Mouse (Mus musculus) liver, embryonic 14.5 days (tissue): ENCODE results near the gene Uckl1. TPM values are rescaled to one million over a fixed set of nuclear protein-coding genes. Genes with fewer than 3 reads are reported as not detected.

ENCODE experiments used
- ATAC-seq: fragments of 200-750 bp; cut with Nextera tagmentation; 2 replicates; pipeline ENCODE4 v1.8.0; 2017; ENCODE audit warnings: moderate number of reproducible peaks, mild to moderate bottlenecking, moderate library complexity; ENCODE audit not compliant: insufficient read depth
- DNase-seq, 3 experiments: peaks; one replicate each; pipeline ENCODE4 v3.0.0-alpha.2; 2012 to 2013; ENCODE audit warnings: low read depth in 3 of 3, low spot score in 3 of 3
- H3K27ac ChIP-seq: fragments of 300-500 bp; sonication (generic); 2 replicates; pipeline ENCODE4 v1.5.1; 2014; ENCODE audit warnings: moderate library complexity, mild to moderate bottlenecking, control low read depth, inconsistent platforms
- H3K27me3 ChIP-seq: fragments of 300-500 bp; sonication (generic); 2 replicates; pipeline ENCODE4 v1.6.1; 2014; ENCODE audit warnings: mild to moderate bottlenecking, low read length, moderate library complexity; ENCODE audit not compliant: control insufficient read depth, insufficient read depth
- H3K36me3 ChIP-seq: fragments of 300-500 bp; sonication (generic); replicated peaks from 2 replicates; pipeline ENCODE4 v1.6.1; 2014; ENCODE audit warnings: low read depth; ENCODE audit not compliant: control insufficient read depth, insufficient read depth
- H3K4me1 ChIP-seq, 2 experiments: fragments of 200-500 bp in 1 of 2; fragments of 300-500 bp in 1 of 2; sonication (generic) in 1 of 2; replicated peaks; 2 replicates each; pipeline ENCODE4 v1.6.1; 2012 to 2014; ENCODE audit warnings: antibody characterized with exemption in 1 of 2, inconsistent platforms in 1 of 2, low read length in 1 of 2; ENCODE audit not compliant: control insufficient read depth in 2 of 2, insufficient read depth in 2 of 2
- H3K4me2 ChIP-seq: fragments of 300-500 bp; sonication (generic); 2 replicates; pipeline ENCODE4 v1.6.1; 2014; ENCODE audit warnings: low read depth, mild to moderate bottlenecking, control low read depth, moderate library complexity
- H3K4me3 ChIP-seq, 2 experiments: fragments of 200-500 bp in 1 of 2; fragments of 300-500 bp in 1 of 2; sonication (generic) in 1 of 2; 2 replicates each; pipeline ENCODE4 v1.5.1; 2012 to 2014; ENCODE audit warnings: low read depth in 2 of 2, low read length in 2 of 2, mild to moderate bottlenecking in 2 of 2, control low read depth in 1 of 2, inconsistent platforms in 1 of 2, moderate library complexity in 1 of 2; ENCODE audit not compliant: insufficient read depth in 1 of 2
- H3K9ac ChIP-seq: fragments of 300-500 bp; sonication (generic); replicated peaks from 2 replicates; pipeline ENCODE4 v1.6.1; 2014; ENCODE audit warnings: mild to moderate bottlenecking, control low read depth, moderate library complexity
- H3K9me3 ChIP-seq: fragments of 300-500 bp; sonication (generic); 2 replicates; pipeline ENCODE4 v1.6.1; 2016; ENCODE audit warnings: low read length, mixed read lengths; ENCODE audit not compliant: control insufficient read depth
- CTCF ChIP-seq: IDR thresholded peaks from 2 replicates; pipeline ENCODE4 v1.5.1; 2016; ENCODE audit warnings: antibody characterized with exemption, low read depth, control low read depth
- EP300 ChIP-seq: IDR thresholded peaks from 2 replicates; pipeline ENCODE4 v1.6.1; 2016; ENCODE audit warnings: antibody characterized with exemption, low read depth
- WGBS: fragments of 180-500 bp; shearing (Covaris S2); extraction: QIAGEN DNeasy Blood & Tissue Kit; methylation state at CpG from one replicate; pipeline ENCODE4 v1.1.7; 2014; ENCODE audit not compliant: insufficient replicate concordance; 5-methylcytosine and 5-hydroxymethylcytosine counted together
- polyA plus RNA-seq, 2 experiments: library from polyadenylated mRNA; depleted of rRNA in 1 of 2; stranded (reverse) in 1 of 2; unstranded in 1 of 2; fragments of >200 nt; fragmentation: Nextera tagmentation in 1 of 2; extraction: Ambion mirVana in 1 of 2; gene quantifications; 2 replicates each; pipeline versions ENCODE4 v1.2.1 to v1.2.3; 2012 to 2014

Gene Uckl1
- polyA plus RNA-seq, 2 experiments: 18.7 to 33.3 TPM

DNA sequence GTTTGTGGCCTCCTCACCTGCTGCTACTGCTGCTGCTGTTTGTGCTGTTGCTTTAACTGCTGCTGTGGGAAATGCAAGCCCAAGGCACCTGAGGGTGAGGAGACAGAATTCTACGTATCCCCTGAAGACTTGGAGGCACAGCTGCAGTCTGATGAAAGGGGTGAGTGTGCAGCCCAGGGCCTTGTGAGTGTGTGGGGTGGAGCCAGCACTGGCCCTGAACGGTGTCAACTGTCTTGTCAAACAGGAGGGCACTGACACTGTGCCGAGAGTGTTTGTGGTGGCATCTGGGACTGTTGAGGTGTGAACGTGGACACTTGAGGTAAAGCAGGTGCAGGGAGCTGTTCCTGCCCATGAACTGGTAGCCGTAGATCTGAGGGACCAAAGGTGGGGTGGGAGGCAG lies 36.0 kb downstream of the Uckl1 start:
- Histone ChIP-seq H3K36me3 (peaks cover 56% of the 10 kb centered on the region), H3K4me1 (peaks cover 15 to 19% of the 10 kb centered on the region in 2 experiments), H3K9ac (no peak overlapping the region), H3K9me3 (no peaks in the 10 kb centered on the region), H3K4me3 (no peak overlapping the region), H3K4me2 (no peak overlapping the region), H3K27ac (no peak overlapping the region), H3K27me3 (no peaks in the 10 kb centered on the region)
- TF ChIP-seq EP300 (no peak), CTCF (no peak)
- WGBS: 83% methylated on average over 5 of the region's 5 CpGs
- DNase-seq (no peak), ATAC-seq (no peak)

DNA sequence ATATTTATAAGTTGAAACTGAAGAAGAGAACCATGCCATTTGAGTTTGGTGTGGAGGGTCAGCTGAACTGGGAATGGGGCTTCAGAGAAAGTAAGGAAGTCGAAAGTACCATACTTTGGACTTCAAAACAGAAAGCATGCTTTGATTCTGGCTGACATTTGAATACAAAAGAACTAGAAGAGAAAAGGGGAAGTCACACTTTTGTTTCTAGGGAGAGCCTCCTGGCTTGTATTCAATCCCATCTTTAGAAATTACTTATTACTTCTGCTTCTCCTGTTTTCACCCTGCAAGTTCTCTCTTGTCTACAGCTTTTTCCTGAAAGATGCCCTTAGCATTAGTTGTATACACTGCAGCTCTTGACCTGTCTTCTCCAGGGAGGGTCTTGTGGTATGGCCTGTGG lies 36.5 kb downstream of the Uckl1 start:
- Histone ChIP-seq H3K36me3 (peaks cover 56% of the 10 kb centered on the region), H3K4me2 (no peak overlapping the region), H3K4me1 (peaks cover 15 to 19% of the 10 kb centered on the region in 2 experiments), H3K9ac (no peak overlapping the region), H3K9me3 (no peaks in the 10 kb centered on the region), H3K4me3 (no peak overlapping the region), H3K27ac (no peak overlapping the region), H3K27me3 (no peaks in the 10 kb centered on the region)
- TF ChIP-seq EP300: no peak
- no peak for TF ChIP-seq CTCF
- no peak for DNase-seq
- no peak for ATAC-seq
- 56% methylated on average over 1 of the region's 1 CpGs for WGBS

DNA sequence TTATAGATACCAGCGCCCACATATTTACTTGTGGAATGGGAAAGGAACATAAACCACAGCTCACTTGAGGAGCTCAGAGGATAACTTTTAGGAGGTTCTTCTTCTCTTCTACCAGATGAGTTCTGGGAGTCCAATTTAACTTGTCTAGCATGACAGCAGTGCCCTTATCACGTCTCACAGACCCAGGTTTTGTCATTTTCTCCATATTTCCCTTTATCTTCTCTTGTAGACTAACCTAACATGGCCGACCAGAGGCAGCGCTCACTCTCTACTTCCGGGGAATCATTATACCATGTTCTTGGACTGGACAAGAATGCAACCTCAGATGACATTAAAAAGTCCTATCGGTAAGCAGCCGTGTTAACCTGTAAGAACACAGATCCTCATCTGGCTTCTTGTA lies 38.5 kb downstream of the Uckl1 start:
- ATAC-seq (peak; percentile 72; the same call in 1 of the 2 replicates), DNase-seq (peak; percentile 47 to 51 (median 49))
- TF ChIP-seq CTCF (no peak), EP300 (peak; percentile 48)
- no peaks in the 10 kb centered on the region for H3K27me3 ChIP-seq
- H3K9ac ChIP-seq: peak overlapping the region; percentile 18; the same call in 1 of the 2 replicates
- peak overlapping the region; percentile 71 for H3K27ac ChIP-seq
- peaks cover 44% of the 10 kb centered on the region for H3K36me3 ChIP-seq
- H3K4me2 ChIP-seq: peak overlapping the region; percentile 47
- peaks cover 15 to 19% of the 10 kb centered on the region in 2 experiments for H3K4me1 ChIP-seq
- WGBS: 33% methylated on average over 7 of the region's 7 CpGs
- H3K9me3 ChIP-seq: no peaks in the 10 kb centered on the region
- H3K4me3 ChIP-seq: no peak overlapping the region

DNA sequence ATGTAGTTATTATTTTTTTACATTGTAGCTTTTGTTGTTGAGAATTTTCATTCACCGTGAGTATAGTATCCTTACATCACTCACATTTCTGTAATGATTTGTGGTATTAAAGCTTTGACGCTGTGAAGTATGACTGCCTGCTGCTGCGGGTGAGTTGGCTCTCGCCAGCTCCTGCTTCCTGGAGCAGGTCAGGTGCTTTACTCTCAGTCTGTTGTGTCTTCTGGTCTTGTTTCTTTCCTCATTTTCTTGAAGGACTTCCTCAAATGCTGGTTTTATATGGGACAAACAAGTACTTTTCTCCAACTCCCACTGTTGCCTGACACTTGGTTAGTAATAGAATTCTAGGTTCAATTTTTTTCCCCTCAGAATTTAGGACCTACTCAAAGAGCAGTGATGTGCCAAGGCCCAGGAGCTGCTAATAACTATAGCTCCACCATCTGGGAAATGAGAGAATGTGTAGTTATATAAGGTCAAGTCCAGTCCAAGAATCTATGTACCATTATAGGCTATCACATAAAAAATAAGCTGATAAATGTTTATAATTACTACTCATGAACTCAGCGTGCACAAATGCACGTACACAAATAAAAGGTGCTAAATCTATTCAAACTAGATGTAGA lies 42.8 kb downstream of the Uckl1 start:
- DNase-seq (no peak), ATAC-seq (no peak)
- H3K9me3 ChIP-seq: no peaks in the 10 kb centered on the region
- H3K36me3 ChIP-seq: peaks cover 7% of the 10 kb centered on the region
- 79% methylated on average over 6 of the region's 6 CpGs for WGBS
- peaks cover 19 to 21% of the 10 kb centered on the region in 2 experiments for H3K4me1 ChIP-seq
- H3K4me2 ChIP-seq: no peak overlapping the region
- no peak overlapping the region for H3K4me3 ChIP-seq
- no peaks in the 10 kb centered on the region for H3K27me3 ChIP-seq
- no peak overlapping the region for H3K9ac ChIP-seq
- TF ChIP-seq CTCF (no peak), EP300 (no peak)
- no peak overlapping the region for H3K27ac ChIP-seq

GRCm38 (mm10) chr2:181537444-181538047 lies 47.1 kb downstream of the Uckl1 start:
- Histone ChIP-seq H3K27me3 (no peaks in the 10 kb centered on the region), H3K36me3 (peaks cover 3% of the 10 kb centered on the region), H3K4me2 (peak overlapping the region; percentile 2; the same call in 1 of the 2 replicates), H3K4me1 (peaks cover 5 to 9% of the 10 kb centered on the region in 2 experiments; a peak in 3 of 4 replicates), H3K4me3 (no peak overlapping the region), H3K9me3 (no peaks in the 10 kb centered on the region), H3K9ac (no peak overlapping the region), H3K27ac (peak overlapping the region; percentile 7; the same call in 1 of the 2 replicates)
- TF ChIP-seq EP300 (no peak), CTCF (no peak)
- no peak for DNase-seq
- 52% methylated on average over 2 of the region's 2 CpGs for WGBS
- ATAC-seq: peak; percentile 56; the same call in 1 of the 2 replicates
